Mouse (Mus musculus) MEL (cell line): ENCODE measurements around the gene Tmem150c.

Source experiments
- CTCF ChIP-seq, 3 experiments: IDR thresholded peaks in 2 of 3; conservative IDR thresholded peaks in 1 of 3; 2 replicates each; pipeline ENCODE4 v1.5.1; 2011 to 2012; ENCODE audit warnings: low read length in 3 of 3, low read depth in 2 of 3, mild to moderate bottlenecking in 2 of 3, improper control_type of control experiment in 1 of 3, inconsistent platforms in 1 of 3, mixed read lengths in 1 of 3, moderate library complexity in 1 of 3; ENCODE audit not compliant: control insufficient read depth in 1 of 3, insufficient read depth in 1 of 3, poor library complexity in 1 of 3, severe bottlenecking in 1 of 3
- GABPA ChIP-seq: IDR thresholded peaks from 2 replicates; pipeline ENCODE4 v1.6.1; 2012; ENCODE audit warnings: low read depth, mild to moderate bottlenecking, inconsistent platforms, low read length, improper control_type of control experiment, moderate library complexity
- MEF2A ChIP-seq: IDR thresholded peaks from 2 replicates; pipeline ENCODE4 v1.6.1; 2014; ENCODE audit warnings: low read depth, mild to moderate bottlenecking, inconsistent platforms, low read length, improper control_type of control experiment; ENCODE audit not compliant: poor library complexity, insufficient replicate concordance, severe bottlenecking; ENCODE audit errors: extremely low read depth
- MXI1 ChIP-seq: IDR thresholded peaks from 2 replicates; pipeline ENCODE4 v1.6.1; 2011; ENCODE audit warnings: mild to moderate bottlenecking, low read depth, low read length, improper control_type of control experiment
- POLR2A ChIP-seq, 2 experiments: IDR thresholded peaks; 2 replicates each; pipeline ENCODE4 v1.6.1; 2011 to 2012; ENCODE audit warnings: low read length in 2 of 2, mild to moderate bottlenecking in 2 of 2, control low read depth in 1 of 2, improper control_type of control experiment in 1 of 2, low read depth in 1 of 2, moderate library complexity in 1 of 2; ENCODE audit not compliant: control insufficient read depth in 1 of 2, insufficient read depth in 1 of 2, poor library complexity in 1 of 2
- POLR2AphosphoS2 ChIP-seq: IDR thresholded peaks from 2 replicates; pipeline ENCODE4 v1.6.1; 2011; ENCODE audit warnings: low read length, improper control_type of control experiment
- USF2 ChIP-seq, 2 experiments: IDR thresholded peaks; 2 replicates each; pipeline ENCODE4 v1.6.1; 2011 to 2012; ENCODE audit warnings: improper control_type of control experiment in 2 of 2, low read length in 2 of 2, borderline replicate concordance in 1 of 2, inconsistent platforms in 1 of 2, low read depth in 1 of 2, mild to moderate bottlenecking in 1 of 2; ENCODE audit not compliant: insufficient read depth in 1 of 2
- ZKSCAN1 ChIP-seq: IDR thresholded peaks from 2 replicates; pipeline ENCODE4 v1.6.1; 2012; ENCODE audit warnings: low read depth, mild to moderate bottlenecking, inconsistent platforms, low read length, improper control_type of control experiment, moderate library complexity
- ZNF384 ChIP-seq: IDR thresholded peaks from 2 replicates; pipeline ENCODE4 v1.6.1; 2012; ENCODE audit warnings: low read depth, mild to moderate bottlenecking, inconsistent platforms, low read length, improper control_type of control experiment

- TF ChIP-seq POLR2AphosphoS2: no peak
- no peak for TF ChIP-seq MEF2A
- TF ChIP-seq CTCF (IDR thresholded peaks at IDR 0.05 in 2 of 3, conservative IDR thresholded peaks at IDR 0.05 in 1 of 3; ENCODE audit: control insufficient read depth in 1 of 3, insufficient read depth in 1 of 3, low read depth in 2 of 3, low read length in 3 of 3, poor library complexity in 1 of 3, severe bottlenecking in 1 of 3): no peak
- no peak for TF ChIP-seq ZKSCAN1
- no peak for TF ChIP-seq GABPA
- no peak for TF ChIP-seq MXI1
- TF ChIP-seq ZNF384: no peak
- no peak for TF ChIP-seq USF2 (IDR thresholded peaks at IDR 0.05; ENCODE audit: borderline replicate concordance in 1 of 2, insufficient read depth in 1 of 2, low read depth in 1 of 2, low read length in 2 of 2)
- TF ChIP-seq POLR2A (IDR thresholded peaks at IDR 0.05; ENCODE audit: control insufficient read depth in 1 of 2, insufficient read depth in 1 of 2, low read depth in 1 of 2, low read length in 2 of 2, poor library complexity in 1 of 2): no peak
These were observed 26.3 kb upstream of the Tmem150c start for GRCm38 (mm10) chr5:100185895-100186294.
